1 mouse cellular context compared by ENCODE assay signal in genomic region chr11:103101481-103101865, GRCm38 (mm10).
TF ChIP-seq lines count a peak whose summit lies in the region.

TSS of gene Plcd3 (minus strand) at chr11:103101658.
TSS of gene Acbd4 (plus strand) at chr11:103101682.

TF ChIP-seq in CH12.LX, 34 proteins besides CTCF, POLR2A, EP300 and RAD21 (continued from another document):
- TF ChIP-seq MAX (IDR thresholded peaks at IDR 0.05; ENCODE audit: low read length) (no peak), ETS1 (conservative IDR thresholded peaks at IDR 0.05; ENCODE audit: low read depth, low read length) (no peak), UBTF (IDR thresholded peaks at IDR 0.05; ENCODE audit: low read depth, low read length) (peak; percentile 87), SIN3A (IDR thresholded peaks at IDR 0.05; ENCODE audit: low read length) (no peak)
